Mouse (Mus musculus) heart, postnatal 0 days (tissue): Measurements from ENCODE around the gene Olfr206. TPM values are rescaled to one million over a fixed set of nuclear protein-coding genes. Genes with fewer than 3 reads are reported as not detected.

Experiments
- ATAC-seq: fragments of 200-750 bp; cut with Nextera tagmentation; 2 replicates; pipeline ENCODE4 v1.8.0; 2017; ENCODE audit warnings: low read depth, moderate number of reproducible peaks, moderate library complexity; ENCODE audit not compliant: insufficient read depth
- DNase-seq: peaks from one replicate; pipeline ENCODE4 v3.0.0-alpha.2; 2016; ENCODE audit warnings: low spot score
- H3K27ac ChIP-seq: fragments of 300-500 bp; sonication (generic); 2 replicates; pipeline ENCODE4 v1.5.1; 2014; ENCODE audit warnings: low read depth, mild to moderate bottlenecking
- H3K27me3 ChIP-seq: fragments of 300-500 bp; sonication (generic); 2 replicates; pipeline ENCODE4 v1.6.1; 2014; ENCODE audit warnings: low read length, mixed read lengths; ENCODE audit not compliant: control insufficient read depth, insufficient read depth
- H3K36me3 ChIP-seq: fragments of 300-500 bp; sonication (generic); replicated peaks from 2 replicates; pipeline ENCODE4 v1.6.1; 2014; ENCODE audit warnings: low read length, mixed read lengths; ENCODE audit not compliant: control insufficient read depth, insufficient read depth
- H3K4me1 ChIP-seq: fragments of 300-500 bp; sonication (generic); 2 replicates; pipeline ENCODE4 v1.6.1; 2014; ENCODE audit warnings: antibody characterized with exemption; ENCODE audit not compliant: control insufficient read depth, insufficient read depth
- H3K4me2 ChIP-seq: fragments of 300-500 bp; sonication (generic); 2 replicates; pipeline ENCODE4 v1.6.1; 2014; ENCODE audit warnings: low read depth, mild to moderate bottlenecking, low read length, moderate library complexity
- H3K4me3 ChIP-seq: fragments of 300-500 bp; sonication (generic); 2 replicates; pipeline ENCODE4 v1.5.1; 2014; ENCODE audit warnings: low read depth, low read length
- H3K9ac ChIP-seq: fragments of 300-500 bp; sonication (generic); replicated peaks from 2 replicates; pipeline ENCODE4 v1.6.1; 2014; ENCODE audit warnings: low read depth, low read length, mixed read lengths
- H3K9me3 ChIP-seq: fragments of 300-500 bp; sonication (generic); replicated peaks from 2 replicates; pipeline ENCODE4 v1.6.1; 2016; ENCODE audit warnings: low read length; ENCODE audit not compliant: control insufficient read depth
- CTCF ChIP-seq: IDR thresholded peaks from 2 replicates; pipeline ENCODE4 v1.5.1; 2016; ENCODE audit warnings: antibody characterized with exemption, control low read depth, low read depth
- EP300 ChIP-seq: IDR thresholded peaks from 2 replicates; pipeline ENCODE4 v1.6.1; 2016; ENCODE audit warnings: antibody characterized with exemption, low read depth
- WGBS: fragments of 180-500 bp; shearing (Covaris S2); extraction: QIAGEN DNeasy Blood & Tissue Kit; methylation state at CpG from one replicate; pipeline ENCODE4 v1.1.7; 2014; 5-methylcytosine and 5-hydroxymethylcytosine counted together
- polyA plus RNA-seq: library from polyadenylated mRNA; unstranded; fragments of >200 nt; fragmentation: Nextera tagmentation; extraction: Ambion mirVana; gene quantifications from 2 replicates; pipeline ENCODE4 v1.2.1, GENCODE M21; 2015
- total RNA-seq: library from RNA; depleted of rRNA; stranded (reverse); fragments of >200 nt; gene quantifications from 2 replicates; pipeline ENCODE4 v1.2.3, GENCODE M21; 2014; ENCODE audit warnings: low replicate concordance; rRNA removed

The Olfr206 gene
- total and polyA plus RNA-seq, 2 experiments from 2014 or later = not detected

GRCm38 (mm10) chr16:59298581-59298980 lies 50.5 kb downstream of the Olfr206 start, which contains the start of gene Olfr203:
TSS of gene Olfr203 (plus strand) at chr16:59298881.
- WGBS = 66% methylated on average over 2 of the region's 2 CpGs
- Histone ChIP-seq H3K9me3 (no peaks in the 10 kb centered on the region), H3K4me2 (no peak within 1 kb of the TSS), H3K27me3 (no peaks in the 10 kb centered on the region), H3K9ac (no peak within 1 kb of the TSS), H3K36me3 (no peaks in the 10 kb centered on the region), H3K4me1 (no peaks in the 10 kb centered on the region), H3K4me3 (no peak within 1 kb of the TSS), H3K27ac (no peak within 1 kb of the TSS)
- TF ChIP-seq EP300 = no peak
- TF ChIP-seq CTCF = no peak
- ATAC-seq = no peak
- DNase-seq = no peak

Other genes starting within 250 kb of the Olfr206 start
- not detected in 2 replicates for gene Olfr193, start 237.4 kb downstream of the Olfr206 start, total RNA-seq
- gene Olfr193, start 237.4 kb downstream of the Olfr206 start, polyA plus RNA-seq = not detected in 2 replicates
- not detected in 2 replicates for gene Olfr194, start 228.2 kb downstream of the Olfr206 start, total RNA-seq
- not detected in 2 replicates for gene Olfr194, start 228.2 kb downstream of the Olfr206 start, polyA plus RNA-seq
- not detected in 2 replicates for gene Olfr195, start 202.2 kb downstream of the Olfr206 start, total RNA-seq
- not detected in 2 replicates for gene Olfr195, start 202.2 kb downstream of the Olfr206 start, polyA plus RNA-seq
- not detected in 2 replicates for gene Olfr196, start 178.8 kb downstream of the Olfr206 start, total RNA-seq
- not detected in 2 replicates for gene Olfr196, start 178.8 kb downstream of the Olfr206 start, polyA plus RNA-seq
- not detected in 2 replicates for gene Olfr198, start 145.7 kb downstream of the Olfr206 start, total RNA-seq
- not detected in 2 replicates for gene Olfr198, start 145.7 kb downstream of the Olfr206 start, polyA plus RNA-seq
- gene Olfr199, start 129.5 kb downstream of the Olfr206 start, total RNA-seq = not detected in 2 replicates
- gene Olfr199, start 129.5 kb downstream of the Olfr206 start, polyA plus RNA-seq = not detected in 2 replicates
- gene Olfr201, start 76.6 kb downstream of the Olfr206 start, total RNA-seq = not detected in 2 replicates
- not detected in 2 replicates for gene Olfr201, start 76.6 kb downstream of the Olfr206 start, polyA plus RNA-seq
- gene Olfr202, start 62.5 kb downstream of the Olfr206 start, total RNA-seq = not detected in 2 replicates
- gene Olfr202, start 62.5 kb downstream of the Olfr206 start, polyA plus RNA-seq = not detected in 2 replicates
- not detected in 2 replicates for gene Olfr203, start 50.4 kb downstream of the Olfr206 start, total RNA-seq
- gene Olfr203, start 50.4 kb downstream of the Olfr206 start, polyA plus RNA-seq = not detected in 2 replicates
- not detected in 2 replicates for gene Olfr204, start 31.0 kb downstream of the Olfr206 start, total RNA-seq
- not detected in 2 replicates for gene Olfr204, start 31.0 kb downstream of the Olfr206 start, polyA plus RNA-seq
- gene Olfr205, start 18.1 kb downstream of the Olfr206 start, total RNA-seq = not detected in 2 replicates
- not detected in 2 replicates for gene Olfr205, start 18.1 kb downstream of the Olfr206 start, polyA plus RNA-seq
- gene Olfr209, start 14.7 kb upstream of the Olfr206 start, total RNA-seq = not detected in 2 replicates
- gene Olfr209, start 14.7 kb upstream of the Olfr206 start, polyA plus RNA-seq = not detected in 2 replicates
- not detected in 2 replicates for gene Gabrr3, start 58.1 kb upstream of the Olfr206 start, total RNA-seq
- gene Gabrr3, start 58.1 kb upstream of the Olfr206 start, polyA plus RNA-seq = not detected in 2 replicates
- 0.73 and 3.4 TPM in 2 replicates for gene Riox2, start 122.5 kb upstream of the Olfr206 start, total RNA-seq
- 15.0 and 16.3 TPM in 2 replicates for gene Riox2, start 122.5 kb upstream of the Olfr206 start, polyA plus RNA-seq